Mouse (Mus musculus) mammary gland, adult 2 months (tissue): ENCODE measurements around the gene Klhl12. TPM values are rescaled to one million over a fixed set of nuclear protein-coding genes. Genes with fewer than 3 reads are reported as not detected.

Source experiments
- polyA plus RNA-seq: library from polyadenylated mRNA; depleted of rRNA; stranded (reverse); fragments of >200 nt; gene quantifications from 2 replicates; pipeline ENCODE4 v1.2.3, GENCODE M21; 2012; ENCODE audit warnings: low replicate concordance; rRNA removed

The Klhl12 gene
- 4.0 and 8.8 TPM in 2 replicates for polyA plus RNA-seq

DNA sequence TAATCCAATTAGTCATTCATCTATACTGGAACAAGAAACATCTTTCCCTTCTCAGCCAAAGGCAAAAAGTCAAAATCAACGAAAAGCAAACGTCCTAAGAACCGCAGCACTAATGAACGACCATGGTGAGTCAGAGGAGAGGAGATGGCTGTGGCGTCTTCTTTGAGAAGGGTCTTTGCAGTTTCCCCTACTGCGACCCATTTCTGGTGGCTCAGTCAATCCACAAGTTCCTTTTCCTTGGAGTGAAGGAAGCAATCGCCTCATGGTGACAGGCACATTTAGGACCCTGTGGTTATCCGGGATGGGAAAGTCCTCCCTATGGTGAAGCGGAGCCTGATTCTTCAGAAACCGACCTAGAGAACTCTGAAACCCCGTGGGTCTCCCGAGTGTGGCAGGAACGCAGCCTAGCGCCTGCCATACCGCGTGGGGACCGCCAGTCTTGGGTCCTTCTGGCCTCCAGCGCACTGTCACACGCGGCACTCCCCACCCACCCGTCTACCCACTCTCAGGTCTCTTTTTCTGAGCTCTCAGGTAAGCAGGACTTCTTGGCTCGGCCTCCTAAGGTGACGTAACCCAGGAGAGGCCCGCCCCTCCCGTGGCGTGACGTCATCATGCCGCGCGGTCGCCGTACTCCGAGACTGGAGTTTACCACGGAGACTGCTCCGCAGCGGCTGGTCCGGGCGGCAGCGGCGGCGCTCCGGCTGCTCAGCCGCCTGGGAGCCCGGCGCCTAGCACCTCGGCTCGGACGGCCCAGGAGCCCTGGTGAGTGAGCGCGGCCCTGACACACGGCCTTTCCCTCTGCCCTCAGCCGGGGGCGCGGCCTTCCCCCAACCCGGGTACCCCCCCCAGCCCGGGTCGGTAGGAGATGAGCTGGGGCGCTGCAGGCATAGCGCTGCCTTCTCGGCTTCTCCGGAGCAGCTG lies at the start of gene Klhl12:
Gene Klhl12 (plus strand): TSS at position 628 of the 921 bp plus-strand sequence.

DNA sequence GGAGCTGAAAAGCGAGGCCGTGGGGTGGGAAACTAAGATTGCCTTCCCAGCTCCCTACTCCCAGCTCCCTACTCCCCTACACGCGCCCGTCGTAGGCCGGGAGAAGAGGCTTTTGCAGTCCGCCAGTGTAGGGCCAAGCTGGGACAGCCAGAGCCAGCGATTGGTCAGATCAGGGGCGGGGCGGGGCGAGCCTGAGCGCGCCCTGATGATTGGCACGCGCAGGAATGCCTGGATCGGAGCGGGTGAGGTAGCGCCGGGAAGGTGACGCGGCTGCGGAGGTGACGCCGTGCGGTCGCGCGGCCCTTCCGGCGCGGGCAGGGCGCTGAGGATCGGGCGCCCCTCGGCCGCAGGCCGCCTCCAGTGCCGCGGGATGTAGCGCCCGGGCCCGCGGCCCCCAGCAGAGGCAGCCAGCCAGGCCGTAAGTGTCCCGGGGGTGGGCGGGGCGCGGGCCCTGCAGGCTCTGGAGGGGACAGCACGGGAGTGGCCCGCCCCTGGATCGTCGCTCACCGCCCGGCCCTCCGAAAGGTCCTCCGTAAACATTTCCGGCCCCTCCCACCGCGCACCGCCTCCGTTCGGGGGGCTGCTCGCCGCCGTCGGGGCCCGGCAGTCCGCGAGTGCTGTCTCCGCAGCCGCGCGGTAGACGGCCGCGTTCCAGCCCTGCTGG lies 40.0 kb upstream of the Klhl12 start, which contains the start of gene Adipor1:
Gene Adipor1 (plus strand): TSS at position 211 of the 664 bp plus-strand sequence.

GRCm38 (mm10) chr1:134494428-134495215 lies 39.3 kb downstream of the Klhl12 start, which contains the start of gene Rabif:
TSS of gene Rabif (plus strand) at chr1:134494648.

Other genes starting within 250 kb of the Klhl12 start
- 49.7 and 69.5 TPM in 2 replicates for gene Adora1, start 220.1 kb upstream of the Klhl12 start, polyA plus RNA-seq
- gene Myog, start 165.5 kb upstream of the Klhl12 start, polyA plus RNA-seq, result 2.5 TPM in 1 of 2 replicates, not detected in the other
- gene Ppfia4, start 122.6 kb upstream of the Klhl12 start, polyA plus RNA-seq, result 14.4 and 18.9 TPM in 2 replicates
- 46.1 and 75.4 TPM in 2 replicates for gene Tmem183a, start 93.6 kb upstream of the Klhl12 start, polyA plus RNA-seq
- gene 4933406M09Rik, start 69.6 kb upstream of the Klhl12 start, polyA plus RNA-seq, result not detected in 2 replicates
- gene Cyb5r1, start 50.0 kb upstream of the Klhl12 start, polyA plus RNA-seq, result 39.2 and 96.5 TPM in 2 replicates
- gene Adipor1, start 40.2 kb upstream of the Klhl12 start, polyA plus RNA-seq, result 112 and 149 TPM in 2 replicates
- gene Rabif, start 39.1 kb downstream of the Klhl12 start, polyA plus RNA-seq, result 11.9 and 21.6 TPM in 2 replicates
- not detected in 2 replicates for gene Mgat4e, start 94.2 kb downstream of the Klhl12 start, polyA plus RNA-seq
- 15.2 and 19.2 TPM in 2 replicates for gene Kdm5b, start 104.6 kb downstream of the Klhl12 start, polyA plus RNA-seq
- not detected in 2 replicates for gene Syt2, start 191.1 kb downstream of the Klhl12 start, polyA plus RNA-seq